Mouse (Mus musculus) C2C12 (cell line): ENCODE results near the gene Evi2.

Source experiments
- CEBPB ChIP-seq: IDR thresholded peaks from one replicate; pipeline ENCODE4 v1.6.1; 2011; ENCODE audit warnings: low read depth, mild to moderate bottlenecking, control low read depth, moderate library complexity
- CTCF ChIP-seq: IDR thresholded peaks from one replicate; pipeline ENCODE4 v1.5.1; 2011; ENCODE audit not compliant: control insufficient read depth, insufficient read depth, insufficient read length
- FOSL1 ChIP-seq: IDR thresholded peaks from one replicate; pipeline ENCODE4 v1.8.0; 2011; ENCODE audit warnings: mild to moderate bottlenecking, low read length; ENCODE audit not compliant: poor library complexity, insufficient read depth, severe bottlenecking
- MAX ChIP-seq: IDR thresholded peaks from one replicate; pipeline ENCODE4 v1.6.1; 2011; ENCODE audit warnings: mild to moderate bottlenecking, control low read depth
- MYOD1 ChIP-seq: IDR thresholded peaks from one replicate; pipeline ENCODE4 v1.6.1; 2011; ENCODE audit warnings: low read depth; ENCODE audit not compliant: control insufficient read depth, insufficient read length
- USF1 ChIP-seq: IDR thresholded peaks from one replicate; pipeline ENCODE4 v1.6.1; 2011; ENCODE audit warnings: low read depth, mild to moderate bottlenecking, control low read depth, moderate library complexity

GRCm38 (mm10) chr11:79526549-79526948, 3.8 kb downstream of the Evi2 start:
- TF ChIP-seq MYOD1 (no peak), CTCF (no peak), USF1 (no peak), MAX (no peak), CEBPB (no peak), FOSL1 (no peak)
